Mouse (Mus musculus) CH12.LX (cell line): Measurements from ENCODE around the gene Hdac5. TPM values are rescaled to one million over a fixed set of nuclear protein-coding genes. Genes with fewer than 3 reads are reported as not detected.

Experiments
- DNase-seq: peaks from one replicate; pipeline ENCODE4 v3.0.0-alpha.2; 2013; ENCODE audit errors: extremely low read depth
- H3K27ac ChIP-seq: 2 replicates; pipeline ENCODE4 v1.5.1; 2012; ENCODE audit warnings: low read depth, mild to moderate bottlenecking, control low read depth, moderate library complexity; ENCODE audit not compliant: insufficient read depth
- H3K27me3 ChIP-seq: replicated peaks from 2 replicates; pipeline ENCODE3; 2012; ENCODE audit warnings: inconsistent platforms
- H3K36me3 ChIP-seq, 2 experiments: replicated peaks in 1 of 2; 2 replicates each; pipeline versions ENCODE3 to v1.6.1; 2012; ENCODE audit warnings: inconsistent platforms in 1 of 2, low read length in 1 of 2, mild to moderate bottlenecking in 1 of 2, mixed read lengths in 1 of 2, moderate library complexity in 1 of 2; ENCODE audit not compliant: control insufficient read depth in 1 of 2, insufficient read depth in 1 of 2
- H3K4me1 ChIP-seq, 2 experiments: 2 replicates each; pipeline ENCODE4 v1.6.1; 2012; ENCODE audit warnings: inconsistent platforms in 1 of 2, moderate library complexity in 1 of 2; ENCODE audit not compliant: insufficient read depth in 2 of 2, control insufficient read depth in 1 of 2
- H3K4me2 ChIP-seq: 2 replicates; pipeline ENCODE4 v1.6.1; 2012; ENCODE audit warnings: low read depth, mild to moderate bottlenecking, control low read depth; ENCODE audit not compliant: poor library complexity, insufficient read depth, severe bottlenecking
- H3K4me3 ChIP-seq, 3 experiments: fragments of 150-350 bp in 1 of 3; sonication (generic) in 1 of 3; replicated peaks in 1 of 3; 2 replicates each; pipeline versions ENCODE3 to v1.5.1; 2011 to 2012; ENCODE audit warnings: low read depth in 2 of 3, low read length in 2 of 3, mild to moderate bottlenecking in 2 of 3, moderate library complexity in 2 of 3, control low read depth in 1 of 3, improper control_type of control experiment in 1 of 3, inconsistent platforms in 1 of 3, mixed read lengths in 1 of 3; ENCODE audit not compliant: poor library complexity in 1 of 3
- H3K79me2 ChIP-seq: replicated peaks from 2 replicates; pipeline ENCODE4 v1.6.1; 2012; ENCODE audit warnings: mild to moderate bottlenecking, moderate library complexity; ENCODE audit not compliant: control insufficient read depth, poor library complexity, insufficient read depth, severe bottlenecking; ENCODE audit errors: extremely low read depth
- H3K9ac ChIP-seq: 2 replicates; pipeline ENCODE4 v1.6.1; 2012; ENCODE audit warnings: low read depth, mild to moderate bottlenecking, control low read depth, moderate library complexity; ENCODE audit not compliant: insufficient read depth
- H3K9me3 ChIP-seq: replicated peaks from 2 replicates; pipeline ENCODE3; 2012; ENCODE audit warnings: low read length, inconsistent platforms, mixed read lengths
- CHD1 ChIP-seq: IDR thresholded peaks from 2 replicates; pipeline ENCODE4 v1.6.1; 2012; ENCODE audit warnings: low read depth, low read length, improper control_type of control experiment, inconsistent platforms
- CHD2 ChIP-seq: IDR thresholded peaks from 2 replicates; pipeline ENCODE4 v1.6.1; 2011; ENCODE audit warnings: low read length, improper control_type of control experiment
- ETS1 ChIP-seq: conservative IDR thresholded peaks from 2 replicates; pipeline ENCODE4 v1.6.1; 2012; ENCODE audit warnings: low read depth, mild to moderate bottlenecking, inconsistent platforms, low read length, improper control_type of control experiment, moderate library complexity
- JUN ChIP-seq: IDR thresholded peaks from 2 replicates; pipeline ENCODE4 v1.6.1; 2011; ENCODE audit warnings: low read depth, mild to moderate bottlenecking, low read length, improper control_type of control experiment, moderate library complexity; ENCODE audit not compliant: insufficient read depth
- KAT2A ChIP-seq: IDR thresholded peaks from 2 replicates; pipeline ENCODE4 v1.6.1; 2012; ENCODE audit warnings: low read length, improper control_type of control experiment, inconsistent platforms; ENCODE audit not compliant: insufficient replicate concordance
- MAZ ChIP-seq: IDR thresholded peaks from 2 replicates; pipeline ENCODE4 v1.6.1; 2012; ENCODE audit warnings: low read depth, mild to moderate bottlenecking, inconsistent platforms, low read length, improper control_type of control experiment, moderate library complexity
- MEF2A ChIP-seq: IDR thresholded peaks from 2 replicates; pipeline ENCODE4 v1.6.1; 2014; ENCODE audit warnings: low read depth, mild to moderate bottlenecking, inconsistent platforms, low read length, improper control_type of control experiment, borderline replicate concordance
- NELFE ChIP-seq: IDR thresholded peaks from 2 replicates; pipeline ENCODE4 v1.6.1; 2011; ENCODE audit warnings: low read depth, low read length, improper control_type of control experiment
- PAX5 ChIP-seq: IDR thresholded peaks from 2 replicates; pipeline ENCODE4 v1.6.1; 2012; ENCODE audit warnings: low read length, inconsistent platforms, mixed read lengths
- SIN3A ChIP-seq: IDR thresholded peaks from 2 replicates; pipeline ENCODE4 v1.6.1; 2012; ENCODE audit warnings: low read length, improper control_type of control experiment, inconsistent platforms
- USF1 ChIP-seq: IDR thresholded peaks from 2 replicates; pipeline ENCODE4 v1.6.1; 2014; ENCODE audit warnings: low read depth, mild to moderate bottlenecking, inconsistent platforms, low read length, improper control_type of control experiment
- USF2 ChIP-seq: conservative IDR thresholded peaks from 2 replicates; pipeline ENCODE4 v1.6.1; 2011; ENCODE audit warnings: low read depth, low read length, improper control_type of control experiment
- ZC3H11A ChIP-seq: IDR thresholded peaks from 2 replicates; pipeline ENCODE4 v1.6.1; 2012; ENCODE audit warnings: low read depth, mild to moderate bottlenecking, inconsistent platforms, low read length, improper control_type of control experiment
- ZMIZ1 ChIP-seq: IDR thresholded peaks from 2 replicates; pipeline ENCODE4 v1.6.1; 2012; ENCODE audit warnings: low read depth, mild to moderate bottlenecking, inconsistent platforms, low read length, improper control_type of control experiment
- dilution Hi-C: fragments of 300-500 bp; cut with MboI; formaldehyde crosslinking; loops from 2 replicates; pipeline ENCODE4 v1.14.3; 2020; ENCODE audit warnings: low sequenced_read_pairs; ENCODE audit not compliant: extremely low pct_unique_long_range_greater_than_20kb, extremely low pct_ligation_motif_present
- in situ Hi-C: fragments of 300-500 bp; cut with MboI; formaldehyde crosslinking; loops from 3 replicates; pipeline ENCODE4 v1.14.3; 2019; ENCODE audit warnings: low sequenced_read_pairs, low pct_ligation_motif_present, low pct_unique_long_range_greater_than_20kb, mixed read lengths
- polyA plus RNA-seq: library from polyadenylated mRNA; unstranded; fragments of >175 nt; gene quantifications from 2 replicates; pipeline ENCODE4 v1.2.1, GENCODE M21; 2012; ENCODE audit warnings: low read depth; ENCODE audit not compliant: insufficient read length
- total RNA-seq, 2 experiments: library from RNA; depleted of rRNA; stranded (reverse); fragments of 300-350 nt in 1 of 2; fragments of >200 nt in 1 of 2; gene quantifications; 2 replicates each; pipeline ENCODE4 v1.2.3; 2012 to 2014

Hdac5 gene
- total and polyA plus RNA-seq, 3 experiments: 24.9 to 49.6 (median 46.4) TPM

- TF ChIP-seq JUN (no peak), KAT2A (no peak), CHD2 (no peak), ETS1 (no peak), USF1 (no peak), MAZ (no peak), CHD1 (no peak), ZC3H11A (no peak), SIN3A (no peak)
- H3K27ac ChIP-seq: no peak overlapping the region
- no peak overlapping the region for H3K9ac ChIP-seq
- H3K79me2 ChIP-seq: no peaks in the 10 kb centered on the region
- peaks cover 51% of the 10 kb centered on the region for H3K27me3 ChIP-seq
- no peak overlapping the region for H3K4me2 ChIP-seq
- H3K36me3 ChIP-seq: peaks cover under 1 to 1% of the 10 kb centered on the region in 2 experiments
- no peaks in the 10 kb centered on the region for H3K4me1 ChIP-seq
- no peak overlapping the region for H3K4me3 ChIP-seq
- no peak for DNase-seq
- H3K9me3 ChIP-seq: peaks cover 6% of the 10 kb centered on the region
- dilution Hi-C loops (no loop called here), in situ Hi-C loops (no loop called here)
Measured at GRCm38 (mm10) chr11:102147213-102147989, 82.6 kb downstream of the Hdac5 start.

- in situ Hi-C loops (no loop called here), dilution Hi-C loops (no loop called here)
- TF ChIP-seq CHD1 (no peak), MEF2A (no peak), ZMIZ1 (no peak), USF2 (no peak), NELFE (no peak), USF1 (no peak)
- H3K4me3 ChIP-seq: no peak overlapping the region
- no peak overlapping the region for H3K9ac ChIP-seq
- no peaks in the 10 kb centered on the region for H3K79me2 ChIP-seq
- H3K27me3 ChIP-seq: peaks cover 54% of the 10 kb centered on the region
- no peaks in the 10 kb centered on the region for H3K4me1 ChIP-seq
- no peak overlapping the region for H3K27ac ChIP-seq
- DNase-seq: no peak
- H3K9me3 ChIP-seq: peaks cover 6% of the 10 kb centered on the region
- no peaks in the 10 kb centered on the region for H3K36me3 ChIP-seq
- H3K4me2 ChIP-seq: no peak overlapping the region
Measured at GRCm38 (mm10) chr11:102146531-102146930, 83.4 kb downstream of the Hdac5 start.

- dilution Hi-C loops (no loop called here), in situ Hi-C loops (no loop called here)
- Histone ChIP-seq H3K36me3 (no peaks in the 10 kb centered on the region), H3K9ac (no peak overlapping the region), H3K4me1 (no peaks in the 10 kb centered on the region), H3K4me3 (no peak overlapping the region), H3K9me3 (peaks cover 6% of the 10 kb centered on the region), H3K4me2 (no peak overlapping the region), H3K79me2 (no peaks in the 10 kb centered on the region), H3K27me3 (peaks cover 54% of the 10 kb centered on the region), H3K27ac (no peak overlapping the region)
- DNase-seq: no peak
- TF ChIP-seq PAX5: no peak
Measured at GRCm38 (mm10) chr11:102146005-102146404, 84.0 kb downstream of the Hdac5 start.
